Mouse (Mus musculus) layer of hippocampus, adult 8-10 months (tissue): ENCODE results near the gene Gm4744. TPM values are rescaled to one million over a fixed set of nuclear protein-coding genes. Genes with fewer than 3 reads are reported as not detected.
"Not testable (repeated sequence)": the region's sequence is repeated elsewhere in the genome, so short reads cannot be mapped to it uniquely, and the experiment has no call there.

Source experiments
- DNase-seq, 2 experiments: peaks; one replicate each; pipeline ENCODE4 v3.0.0; 2022; ENCODE audit warnings: low spot score in 2 of 2
- total RNA-seq, 4 experiments: library from RNA; stranded (reverse); gene quantifications; 2 replicates each; pipeline ENCODE4 v1.2.4; 2022

The Gm4744 gene
- total RNA-seq = not detected

GRCm38 (mm10) chr6:40951770-40952169, at the start of gene Gm4744:
TSS of gene Gm4744 (minus strand) at chr6:40951870.
- DNase-seq = no peak

DNA sequence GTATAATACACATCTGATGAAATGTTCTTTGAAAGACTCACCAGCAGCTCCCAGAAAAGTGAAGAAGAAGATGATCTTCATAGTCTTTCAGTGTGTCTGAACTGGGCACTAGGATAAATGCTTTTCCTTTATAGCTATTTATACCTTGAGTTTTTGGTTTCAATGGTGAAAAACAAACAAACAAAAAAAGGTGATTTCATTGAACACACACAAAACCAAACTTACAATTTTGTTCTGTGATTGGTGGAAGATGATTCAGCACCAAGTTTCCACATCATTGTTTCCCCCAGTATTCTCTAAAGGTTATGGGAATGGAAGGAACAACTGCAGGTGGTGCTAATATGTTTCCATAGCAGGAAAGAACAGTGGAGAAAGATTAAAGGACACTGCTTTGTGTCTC, 47.7 kb upstream of the Gm4744 start, which contains the start of gene Gm2663:
Gm2663 (minus strand) TSS at position 101 of the 400 bp plus-strand sequence.
- not testable (repeated sequence) for DNase-seq

DNA sequence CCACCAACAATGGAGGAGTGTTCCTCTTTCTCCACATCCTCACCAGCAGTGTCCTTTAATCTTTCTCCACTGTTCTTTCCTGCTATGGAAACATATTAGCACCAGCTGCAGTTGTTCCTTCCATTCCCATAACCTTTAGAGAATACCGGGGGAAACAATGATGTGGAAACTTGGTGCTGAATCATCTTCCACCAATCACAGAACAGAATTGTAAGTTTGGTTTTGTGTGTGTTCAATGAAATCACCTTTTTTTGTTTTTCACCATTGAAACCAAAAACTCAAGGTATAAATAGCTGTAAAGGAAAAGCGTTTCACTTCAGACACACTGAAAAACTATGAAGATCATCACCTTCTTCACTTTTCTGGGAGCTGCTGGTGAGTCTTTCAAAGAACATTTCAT, 12.8 kb upstream of the Gm4744 start, which contains the start of gene 1810009J06Rik:
1810009J06Rik (plus strand) TSS at position 301 of the 400 bp plus-strand sequence.
- not testable (repeated sequence) for DNase-seq

DNA sequence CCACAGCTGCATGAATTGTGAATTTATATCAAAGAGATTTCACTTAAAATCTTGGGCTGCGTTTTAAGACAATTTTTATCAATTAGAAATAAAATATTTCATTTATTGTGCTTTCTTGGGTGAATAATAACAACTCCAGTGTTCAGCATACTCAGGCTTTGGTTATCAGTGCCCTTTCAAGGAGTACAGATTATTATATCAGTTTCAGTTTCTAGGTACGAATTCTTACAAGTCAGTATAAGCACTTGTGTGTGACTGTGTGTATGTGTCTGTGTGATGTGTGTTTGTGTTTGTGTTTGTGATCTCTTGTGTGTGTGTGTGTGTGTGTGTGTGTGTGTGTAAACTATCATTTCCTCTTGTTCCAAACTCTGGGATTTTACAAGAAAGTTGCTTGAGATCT, 2.0 kb upstream of the Gm4744 start:
- no peak for DNase-seq

GRCm38 (mm10) chr6:40940457-40940856, 11.2 kb downstream of the Gm4744 start, which contains the start of gene 1700074P13Rik:
TSS of gene 1700074P13Rik (minus strand) at chr6:40940557.
- no peak for DNase-seq

DNA sequence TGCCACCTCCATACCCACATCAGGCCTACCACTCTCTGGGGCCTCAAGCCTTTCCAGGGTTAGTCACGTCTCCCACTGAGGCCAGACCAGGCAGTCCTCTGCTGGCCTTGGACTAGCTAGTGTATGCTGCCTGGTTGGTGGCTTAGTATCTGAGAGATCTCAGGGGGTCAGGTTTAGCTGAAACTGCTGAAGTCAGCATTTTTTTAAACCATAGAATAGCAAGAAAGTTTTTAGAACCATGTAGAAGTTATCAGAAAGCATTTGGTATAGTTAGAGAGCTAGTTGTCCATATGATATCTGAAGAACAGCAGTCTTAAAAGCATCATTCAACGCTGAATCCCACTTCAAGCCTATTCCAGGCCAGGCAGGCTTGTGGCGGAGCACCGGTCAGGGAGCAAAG, 31.7 kb downstream of the Gm4744 start:
- no peak for DNase-seq

DNA sequence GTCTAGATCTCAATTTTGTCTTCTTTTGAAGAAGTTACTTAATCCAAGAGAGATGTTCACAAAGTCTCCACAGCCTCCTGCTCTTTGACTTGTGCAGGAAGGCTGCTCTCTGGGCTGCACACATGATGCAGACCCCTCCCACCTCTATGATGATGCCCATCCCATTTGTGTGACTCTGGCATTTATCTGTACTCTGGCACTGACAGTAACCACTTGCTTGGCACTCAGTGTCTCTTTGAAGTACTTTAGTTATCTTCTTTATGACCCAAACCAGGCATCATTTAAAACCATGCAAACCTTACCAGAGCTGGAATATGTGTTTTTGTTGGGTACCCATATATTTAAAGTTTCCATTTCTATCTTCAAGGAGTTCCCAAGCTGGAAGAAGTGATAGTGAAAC, 51.4 kb downstream of the Gm4744 start, which contains the start of gene Prss58:
Prss58 (minus strand) TSS at position 101 of the 400 bp plus-strand sequence.
- no peak for DNase-seq

Other genes starting within 250 kb of the Gm4744 start
- gene Moxd2, start 64.4 kb downstream of the Gm4744 start, total RNA-seq = not detected
- gene Prss58, start 51.5 kb downstream of the Gm4744 start, total RNA-seq = not detected
- not detected for gene 1700074P13Rik, start 11.3 kb downstream of the Gm4744 start, total RNA-seq
- not detected for gene 1810009J06Rik, start 12.9 kb upstream of the Gm4744 start, total RNA-seq
- gene Gm2663, start 47.6 kb upstream of the Gm4744 start, total RNA-seq = not detected
- not detected for gene 2210010C04Rik, start 83.6 kb upstream of the Gm4744 start, total RNA-seq